Mouse (Mus musculus) kidney, embryonic 15.5 days (tissue): ENCODE data around the gene Ttll8. TPM values are rescaled to one million over a fixed set of nuclear protein-coding genes. Genes with fewer than 3 reads are reported as not detected.

ENCODE experiments used
- ATAC-seq: fragments of 200-750 bp; cut with Nextera tagmentation; replicated peaks from 2 replicates; pipeline ENCODE4 v1.8.0; 2017; ENCODE audit warnings: moderate TSS enrichment; ENCODE audit not compliant: low FRiP score
- H3K27ac ChIP-seq: fragments of 300-500 bp; sonication (generic); 2 replicates; pipeline ENCODE4 v1.5.1; 2015; ENCODE audit warnings: mild to moderate bottlenecking, inconsistent platforms
- H3K27me3 ChIP-seq: fragments of 300-500 bp; sonication (generic); 2 replicates; pipeline ENCODE4 v1.6.1; 2015; ENCODE audit warnings: inconsistent platforms
- H3K36me3 ChIP-seq: fragments of 300-500 bp; sonication (generic); 2 replicates; pipeline ENCODE4 v1.6.1; 2015; ENCODE audit warnings: inconsistent platforms
- H3K4me1 ChIP-seq: fragments of 300-500 bp; sonication (generic); 2 replicates; pipeline ENCODE4 v1.6.1; 2015; ENCODE audit warnings: inconsistent platforms
- H3K4me2 ChIP-seq: fragments of 300-500 bp; sonication (generic); 2 replicates; pipeline ENCODE4 v1.6.1; 2015; ENCODE audit warnings: moderate library complexity, mild to moderate bottlenecking, inconsistent platforms
- H3K4me3 ChIP-seq: fragments of 300-500 bp; sonication (generic); replicated peaks from 2 replicates; pipeline ENCODE4 v1.5.1; 2015; ENCODE audit warnings: mild to moderate bottlenecking, inconsistent platforms
- H3K9ac ChIP-seq: fragments of 300-500 bp; sonication (generic); 2 replicates; pipeline ENCODE4 v1.6.1; 2015; ENCODE audit warnings: mild to moderate bottlenecking, inconsistent platforms
- H3K9me3 ChIP-seq: fragments of 300-500 bp; sonication (generic); replicated peaks from 2 replicates; pipeline ENCODE4 v1.6.1; 2016; ENCODE audit warnings: inconsistent platforms
- WGBS: fragments of 180-500 bp; shearing (Covaris S2); methylation state at CpG from one replicate; pipeline ENCODE4 v1.1.7; 2015; ENCODE audit warnings: mixed read lengths; 5-methylcytosine and 5-hydroxymethylcytosine counted together
- polyA plus RNA-seq: library from polyadenylated mRNA; unstranded; fragments of >200 nt; fragmentation: Nextera tagmentation; extraction: Ambion mirVana; gene quantifications from 2 replicates; pipeline ENCODE4 v1.2.1, GENCODE M21; 2015

Gene Ttll8
- polyA plus RNA-seq, 1 experiment from 2014 or later = not detected

GRCm38 (mm10) chr15:88892252-88892651, 62.0 kb downstream of the Ttll8 start:
- H3K27ac ChIP-seq = no peak overlapping the region
- H3K9me3 ChIP-seq = no peaks in the 10 kb centered on the region
- no peak overlapping the region for H3K4me3 ChIP-seq
- no peak overlapping the region for H3K4me2 ChIP-seq
- no peaks in the 10 kb centered on the region for H3K36me3 ChIP-seq
- 80% methylated on average over 1 of the region's 1 CpGs for WGBS
- H3K4me1 ChIP-seq = peaks cover 14% of the 10 kb centered on the region; the same call in 1 of the 2 replicates
- no peak for ATAC-seq
- H3K27me3 ChIP-seq = peaks cover 8% of the 10 kb centered on the region
- no peak overlapping the region for H3K9ac ChIP-seq

GRCm38 (mm10) chr15:88891676-88892040, 62.6 kb downstream of the Ttll8 start:
- no peak overlapping the region for H3K27ac ChIP-seq
- ATAC-seq = no peak
- no peak overlapping the region for H3K9ac ChIP-seq
- peaks cover 14% of the 10 kb centered on the region; the same call in 1 of the 2 replicates for H3K4me1 ChIP-seq
- H3K9me3 ChIP-seq = no peaks in the 10 kb centered on the region
- WGBS = 68% methylated on average over 8 of the region's 8 CpGs
- H3K4me2 ChIP-seq = peak overlapping the region; percentile 98
- H3K4me3 ChIP-seq = peak overlapping the region; percentile 56; the same call in 1 of the 2 replicates
- peaks cover 8% of the 10 kb centered on the region for H3K27me3 ChIP-seq
- H3K36me3 ChIP-seq = no peaks in the 10 kb centered on the region

DNA sequence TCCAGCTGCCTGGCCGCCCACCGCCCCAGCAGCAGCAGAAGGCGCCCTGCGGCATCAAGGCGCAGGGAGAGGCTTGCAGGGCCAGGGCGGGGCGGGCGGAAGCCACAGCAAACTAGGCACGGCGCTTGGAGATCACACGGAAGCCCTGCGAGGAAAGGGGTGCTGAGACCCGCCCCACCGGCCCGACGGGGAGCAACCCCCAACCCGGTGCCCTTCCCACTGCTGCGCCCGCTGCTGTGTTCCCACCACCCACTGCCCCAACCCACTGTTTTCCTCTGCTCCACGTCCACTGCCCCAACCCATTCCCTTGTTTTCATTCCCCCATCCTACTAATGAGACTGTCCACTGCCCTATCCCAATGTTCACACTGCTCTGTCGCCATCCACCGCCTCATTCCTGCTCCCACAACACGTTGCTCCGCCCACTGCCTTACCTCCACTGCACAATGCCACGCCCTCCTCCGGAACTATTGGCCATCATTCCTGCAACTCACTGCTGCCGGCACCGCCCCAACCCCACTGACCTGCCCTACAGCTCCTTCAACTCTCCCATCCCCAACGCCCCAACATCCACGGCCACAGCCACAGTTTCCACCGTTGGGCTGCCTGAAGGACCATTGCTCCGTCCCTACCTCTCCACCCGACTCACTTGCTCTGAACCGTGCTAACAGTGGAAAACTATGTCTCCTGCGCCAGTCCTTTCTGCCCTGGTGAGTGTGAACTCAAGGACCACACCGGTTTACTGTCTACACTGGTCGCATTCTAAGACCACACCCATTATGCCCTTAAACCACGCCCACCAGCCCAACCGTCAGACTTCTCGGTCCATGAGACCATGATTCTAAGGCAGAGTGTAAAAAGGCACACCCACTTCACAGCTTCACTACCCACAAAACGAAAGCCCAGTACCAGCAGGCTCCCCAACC, 63.2 kb downstream of the Ttll8 start:
- no peak overlapping the region for H3K27ac ChIP-seq
- H3K9me3 ChIP-seq = no peaks in the 10 kb centered on the region
- peak; percentile 95 for ATAC-seq
- peak overlapping the region; percentile 98 for H3K4me2 ChIP-seq
- H3K4me3 ChIP-seq = peak overlapping the region; percentile 56
- H3K36me3 ChIP-seq = no peaks in the 10 kb centered on the region
- H3K27me3 ChIP-seq = peaks cover 8% of the 10 kb centered on the region
- H3K9ac ChIP-seq = peak overlapping the region; percentile 55
- 2% methylated on average over 41 of the region's 41 CpGs for WGBS
- peaks cover 14% of the 10 kb centered on the region; the same call in 1 of the 2 replicates for H3K4me1 ChIP-seq

GRCm38 (mm10) chr15:88889994-88890393, 64.2 kb downstream of the Ttll8 start:
- peak overlapping the region; percentile 98 for H3K4me2 ChIP-seq
- peaks cover 8% of the 10 kb centered on the region for H3K27me3 ChIP-seq
- 83% methylated on average over 3 of the region's 3 CpGs for whole genome bisulfite sequencing
- 0 out of 2 replicates have a peak overlapping the region, but pooled peaks have one; percentile 56 for H3K4me3 ChIP-seq
- peaks cover 14% of the 10 kb centered on the region; the same call in 1 of the 2 replicates for H3K4me1 ChIP-seq
- H3K27ac ChIP-seq = no peak overlapping the region
- H3K9me3 ChIP-seq = no peaks in the 10 kb centered on the region
- no peak overlapping the region for H3K9ac ChIP-seq
- no peaks in the 10 kb centered on the region for H3K36me3 ChIP-seq
- no peak for ATAC-seq

GRCm38 (mm10) chr15:88889032-88889431, 65.2 kb downstream of the Ttll8 start:
- no peak for ATAC-seq
- WGBS = 84% methylated on average over 3 of the region's 3 CpGs
- no peak overlapping the region for H3K9ac ChIP-seq

DNA sequence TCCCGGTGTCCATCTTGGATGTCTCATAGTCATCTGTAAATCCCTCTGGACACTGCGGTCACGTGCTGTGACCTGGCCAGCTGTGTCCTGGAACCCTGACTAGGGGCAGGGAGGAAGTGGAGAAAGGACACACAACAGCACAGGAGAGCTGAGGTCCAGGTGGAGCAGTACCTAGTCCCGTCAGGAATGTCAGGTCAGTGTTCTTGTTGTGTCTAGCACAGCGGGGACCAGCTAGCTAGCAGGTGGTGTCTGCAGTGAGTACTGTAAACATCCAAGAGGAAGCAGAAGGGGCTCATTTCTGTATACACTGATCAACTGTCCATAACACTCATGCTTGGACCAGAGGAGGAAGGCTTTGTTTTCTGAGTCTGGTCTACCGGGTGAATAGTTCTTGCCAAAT, 68.8 kb downstream of the Ttll8 start:
- Histone ChIP-seq H3K4me3 (no peak overlapping the region), H3K36me3 (no peaks in the 10 kb centered on the region), H3K9me3 (no peaks in the 10 kb centered on the region), H3K27me3 (peaks cover 8% of the 10 kb centered on the region), H3K4me2 (no peak overlapping the region), H3K9ac (no peak overlapping the region), H3K4me1 (peaks cover 3% of the 10 kb centered on the region; the same call in 1 of the 2 replicates), H3K27ac (no peak overlapping the region)
- 83% methylated on average over 6 of the region's 6 CpGs for WGBS
- ATAC-seq = no peak

More at GRCm38 (mm10) chr15:88889032-88889431, 65.2 kb downstream of the Ttll8 start:
- Histone ChIP-seq H3K4me2 (no peak overlapping the region), H3K4me3 (no peak overlapping the region), H3K9me3 (no peaks in the 10 kb centered on the region), H3K4me1 (peaks cover 14% of the 10 kb centered on the region; the same call in 1 of the 2 replicates), H3K36me3 (no peaks in the 10 kb centered on the region), H3K27ac (no peak overlapping the region), H3K27me3 (peaks cover 8% of the 10 kb centered on the region)

DNA sequence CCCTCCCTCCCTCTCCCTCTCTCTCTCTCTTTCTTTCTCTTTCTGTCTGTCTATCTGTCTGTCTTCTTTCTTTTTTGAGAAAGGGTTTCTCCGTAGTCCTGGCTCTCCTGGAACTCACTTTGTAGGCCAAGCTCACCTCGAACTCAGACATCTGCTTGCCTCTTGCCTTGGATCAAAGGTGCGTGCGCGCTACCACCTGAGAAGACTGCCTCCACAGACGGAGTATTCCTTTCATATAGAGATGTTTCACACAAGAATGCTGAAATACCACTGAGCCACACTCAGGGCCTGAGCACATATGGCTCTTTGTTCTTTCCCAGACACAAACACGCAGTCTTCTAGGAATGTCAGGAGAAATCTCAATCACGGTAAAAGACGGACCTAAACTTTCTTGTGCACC, 70.9 kb downstream of the Ttll8 start:
- Histone ChIP-seq H3K4me2 (no peak overlapping the region), H3K4me1 (no peaks in the 10 kb centered on the region), H3K36me3 (no peaks in the 10 kb centered on the region), H3K27ac (no peak overlapping the region), H3K9me3 (no peaks in the 10 kb centered on the region), H3K4me3 (no peak overlapping the region), H3K27me3 (no peaks in the 10 kb centered on the region), H3K9ac (no peak overlapping the region)
- WGBS = 89% methylated on average over 9 of the region's 9 CpGs
- ATAC-seq = no peak

- H3K4me1 ChIP-seq = no peaks in the 10 kb centered on the region
- no peak for ATAC-seq
- H3K27ac ChIP-seq = no peak overlapping the region
- no peaks in the 10 kb centered on the region for H3K36me3 ChIP-seq
- WGBS = 51% methylated on average over 4 of the region's 4 CpGs
- H3K9ac ChIP-seq = no peak overlapping the region
- H3K27me3 ChIP-seq = no peaks in the 10 kb centered on the region
- no peaks in the 10 kb centered on the region for H3K9me3 ChIP-seq
- H3K4me3 ChIP-seq = no peak overlapping the region
- no peak overlapping the region for H3K4me2 ChIP-seq
Observed at GRCm38 (mm10) chr15:88882851-88883250, 71.4 kb downstream of the Ttll8 start.

DNA sequence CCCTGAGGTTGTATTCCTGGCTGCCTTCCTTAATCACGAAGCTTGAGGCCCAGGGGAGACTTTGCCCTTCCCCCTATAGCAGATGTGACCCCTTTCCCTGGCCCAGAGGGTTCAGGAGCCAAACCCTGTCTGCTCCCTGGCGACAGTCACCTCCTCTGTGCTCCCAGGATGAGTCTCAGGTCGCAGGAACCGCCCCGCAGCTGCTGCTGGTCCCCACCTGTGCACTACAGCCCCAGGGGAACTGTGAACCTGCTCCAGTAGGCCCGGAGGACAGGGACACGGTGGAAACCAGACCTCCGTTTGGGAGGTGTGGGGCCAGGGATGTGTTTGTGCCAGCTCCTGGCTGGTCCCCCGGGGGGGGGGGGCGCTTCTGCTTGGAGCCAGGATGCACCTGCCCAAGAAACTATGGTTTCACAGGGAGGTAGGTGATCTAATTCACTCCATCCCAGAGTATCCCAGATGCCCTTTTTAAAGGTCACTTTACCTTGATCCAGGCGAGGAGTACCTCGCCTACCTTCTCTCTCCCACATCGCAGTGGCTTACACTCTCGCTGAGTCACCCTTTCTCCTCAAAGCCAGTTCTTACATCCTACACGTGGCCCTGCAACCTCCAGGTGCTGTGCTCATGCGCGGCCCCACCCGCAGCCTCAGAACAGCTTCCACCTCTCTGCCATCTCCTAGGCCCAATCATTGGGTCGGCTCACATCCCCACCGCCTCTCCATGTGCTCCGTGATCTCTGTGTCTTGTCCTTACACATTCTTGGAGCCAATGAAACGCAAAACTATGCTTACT, 72.8 kb downstream of the Ttll8 start:
- no peak for ATAC-seq
- H3K27me3 ChIP-seq = no peaks in the 10 kb centered on the region
- 62% methylated on average over 21 of the region's 22 CpGs for WGBS

DNA sequence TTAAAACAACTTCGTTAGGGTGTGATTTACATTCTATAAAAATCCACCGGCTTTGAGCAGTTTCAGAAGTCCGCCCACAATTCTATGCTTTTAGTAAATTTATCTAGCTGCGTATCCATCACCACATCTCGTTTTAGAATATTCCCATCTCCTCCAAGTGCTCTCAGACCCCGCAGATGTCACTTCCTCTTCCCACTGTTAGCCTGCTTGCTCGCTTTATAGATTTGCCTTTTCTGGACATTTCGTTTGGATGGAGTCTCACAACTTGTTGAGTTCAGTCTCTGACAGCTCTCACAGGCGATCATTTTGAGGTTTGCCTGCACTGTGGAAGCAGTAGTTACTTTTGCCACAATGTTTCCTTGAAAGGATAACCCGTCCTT, 77.2 kb downstream of the Ttll8 start:
- Histone ChIP-seq H3K4me1 (peaks cover 11% of the 10 kb centered on the region; the same call in 1 of the 2 replicates), H3K27me3 (no peaks in the 10 kb centered on the region), H3K9me3 (no peaks in the 10 kb centered on the region), H3K36me3 (no peaks in the 10 kb centered on the region), H3K27ac (no peak overlapping the region), H3K4me3 (no peak overlapping the region), H3K4me2 (no peak overlapping the region), H3K9ac (no peak overlapping the region)
- no peak for ATAC-seq
- 81% methylated on average over 10 of the region's 10 CpGs for WGBS

More for the DNA sequence above, 72.8 kb downstream of the Ttll8 start:
- Histone ChIP-seq H3K4me3 (no peak overlapping the region), H3K4me2 (no peak overlapping the region), H3K27ac (no peak overlapping the region), H3K9ac (no peak overlapping the region), H3K4me1 (peaks cover 2% of the 10 kb centered on the region; the same call in 1 of the 2 replicates), H3K9me3 (no peaks in the 10 kb centered on the region), H3K36me3 (no peaks in the 10 kb centered on the region)

GRCm38 (mm10) chr15:88876155-88877020, 77.8 kb downstream of the Ttll8 start:
- H3K4me1 ChIP-seq = peaks cover 11% of the 10 kb centered on the region; the same call in 1 of the 2 replicates
- H3K27ac ChIP-seq = no peak overlapping the region
- no peaks in the 10 kb centered on the region for H3K27me3 ChIP-seq
- H3K9me3 ChIP-seq = no peaks in the 10 kb centered on the region
- no peak overlapping the region for H3K4me3 ChIP-seq
- no peak overlapping the region for H3K9ac ChIP-seq
- 11% methylated on average over 28 of the region's 28 CpGs for WGBS
- H3K4me2 ChIP-seq = peak overlapping the region; percentile 47
- ATAC-seq = peak; percentile 35
- H3K36me3 ChIP-seq = no peaks in the 10 kb centered on the region
